Comparison of ENCODE assay signal across 8 mouse cellular contexts in the genomic region with DNA sequence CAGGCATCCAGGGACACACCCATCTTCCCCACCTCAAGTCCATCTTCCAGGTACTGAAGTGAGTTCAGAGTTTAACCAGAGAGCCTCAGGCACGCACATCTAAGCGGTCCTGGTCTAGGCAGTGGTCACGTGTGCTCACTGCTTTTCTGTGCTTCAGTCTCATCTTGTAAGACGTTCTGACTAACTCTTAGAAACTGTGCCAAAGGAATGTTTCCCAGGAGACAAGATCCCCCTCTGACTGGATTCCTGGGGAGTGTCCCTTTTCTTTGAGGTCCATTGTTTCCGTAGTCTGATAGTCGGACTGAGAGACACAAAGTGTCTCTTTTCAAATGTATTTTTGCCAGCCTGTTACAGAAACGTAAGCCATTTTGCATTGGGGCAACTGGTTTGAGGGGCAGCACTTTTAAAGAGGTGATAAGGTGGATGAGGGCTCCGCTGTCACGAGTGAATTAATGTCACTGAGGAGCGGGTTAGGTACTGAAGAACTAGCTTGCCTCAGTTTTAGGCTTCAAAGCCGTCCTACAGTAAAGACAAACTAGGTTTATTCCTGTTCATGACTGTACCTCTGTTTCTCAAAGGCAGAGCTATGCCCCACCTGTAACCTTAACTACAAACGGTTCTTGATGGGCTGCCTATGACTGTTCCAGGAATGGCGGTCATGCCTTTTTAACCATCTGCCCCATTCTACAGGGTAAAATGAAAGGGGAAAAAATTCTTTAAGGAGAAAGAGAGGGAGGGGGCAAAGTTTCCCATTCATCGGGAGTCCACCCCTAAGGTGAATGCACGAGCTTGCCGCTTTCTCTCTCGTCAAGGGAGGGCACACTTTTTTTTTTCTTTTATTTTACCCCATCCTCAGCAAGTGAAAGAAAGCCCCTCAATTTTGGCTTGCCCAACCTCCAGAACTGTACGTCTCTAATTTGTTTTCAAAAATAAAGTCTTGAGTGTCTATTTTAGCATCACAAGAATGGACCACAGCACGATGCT. TPM values are rescaled to one million over a fixed set of nuclear protein-coding genes. Genes with fewer than 3 reads are reported as not detected.
A peak's percentile ranks its signal among the peaks of the same experiment; 100 is the strongest.
DNase-seq lines count a peak whose midpoint lies in the region; ATAC-seq and TF ChIP-seq lines count a peak whose summit lies in the region.

No protein-coding gene starts in this region.

- TF ChIP-seq POLR2A in MEL (IDR thresholded peaks at IDR 0.05; ENCODE audit: control insufficient read depth in 1 of 2, insufficient read depth in 1 of 2, low read depth in 1 of 2, low read length in 2 of 2, poor library complexity in 1 of 2) = no peak

- peak overlapping the region; percentile 87 for H3K4me2 ChIP-seq in heart, embryonic 16.5 days (ENCODE audit: low read depth, low read length)

- H3K27me3 ChIP-seq in erythroblast, embryonic 14.5 days (ENCODE audit: control insufficient read depth) = no peaks in the 10 kb centered on the region
- no peaks in the 10 kb centered on the region for H3K27me3 ChIP-seq in MEL (ENCODE audit: control insufficient read depth in 1 of 2, insufficient read depth in 2 of 2, low read length in 2 of 2)
- no peaks in the 10 kb centered on the region for H3K27me3 ChIP-seq in heart, embryonic 16.5 days (ENCODE audit: control insufficient read depth, insufficient read depth, low read length)

- H3K4me1 ChIP-seq in erythroblast, embryonic 14.5 days (ENCODE audit: control insufficient read depth) = peaks cover 62% of the 10 kb centered on the region
- peaks cover 6 to 28% of the 10 kb centered on the region in 2 experiments for H3K4me1 ChIP-seq in MEL (ENCODE audit: control insufficient read depth in 1 of 2, insufficient read depth in 2 of 2, low read length in 2 of 2)
- H3K4me1 ChIP-seq in heart, embryonic 16.5 days (ENCODE audit: control insufficient read depth, insufficient read depth, low read length) = peaks cover 14% of the 10 kb centered on the region

- no peak for DNase-seq in MEL (ENCODE audit: low read depth, low spot score)
- DNase-seq in mesoderm, embryonic 11.5 days (ENCODE audit: low read depth, low spot score) = peak; percentile 26
- DNase-seq in urinary bladder, postnatal 36 days (ENCODE audit: low spot score in 2 of 2) = no peak
- no peak for DNase-seq in left cerebral cortex, postnatal 10 days (ENCODE audit: extremely low spot score in 1 of 2, low spot score in 2 of 2)
- no peak for DNase-seq in layer of hippocampus, adult 18-20 months (ENCODE audit: low spot score in 2 of 2)

- no peaks in the 10 kb centered on the region for H3K36me3 ChIP-seq in erythroblast, embryonic 14.5 days (ENCODE audit: control insufficient read depth)
- peaks cover 0 to 20% of the 10 kb centered on the region in 2 experiments; a peak in 2 of 4 replicates for H3K36me3 ChIP-seq in MEL (ENCODE audit: control insufficient read depth in 1 of 2, insufficient read depth in 2 of 2, low read length in 2 of 2)
- H3K36me3 ChIP-seq in heart, embryonic 16.5 days (ENCODE audit: control insufficient read depth, insufficient read depth) = no peaks in the 10 kb centered on the region

- no peaks in the 10 kb centered on the region for H3K9me3 ChIP-seq in erythroblast, embryonic 14.5 days (ENCODE audit: control insufficient read depth, low read length)
- H3K9me3 ChIP-seq in MEL (replicated peaks; ENCODE audit: insufficient read depth, low read length) = no peaks in the 10 kb centered on the region
- H3K9me3 ChIP-seq in heart, embryonic 16.5 days (replicated peaks; ENCODE audit: control insufficient read depth, low read length) = no peaks in the 10 kb centered on the region

- TF ChIP-seq CTCF in MEL (IDR thresholded peaks at IDR 0.05 in 2 of 3, conservative IDR thresholded peaks at IDR 0.05 in 1 of 3; ENCODE audit: control insufficient read depth in 1 of 3, insufficient read depth in 1 of 3, low read depth in 2 of 3, low read length in 3 of 3, poor library complexity in 1 of 3, severe bottlenecking in 1 of 3) = no peak

- intact Hi-C loops in left cerebral cortex, postnatal 10 days (cut with DNase I) = no loop called here

- H3K9ac ChIP-seq in MEL (ENCODE audit: control insufficient read depth, low read depth, low read length, poor library complexity, severe bottlenecking) = no peak overlapping the region
- H3K9ac ChIP-seq in heart, embryonic 16.5 days (ENCODE audit: low read length) = peak overlapping the region; percentile 70

- H3K27ac ChIP-seq in MEL (ENCODE audit: control insufficient read depth, low read depth, low read length) = no peak overlapping the region
- H3K27ac ChIP-seq in heart, embryonic 16.5 days (ENCODE audit: low read length) = 0 out of 2 replicates have a peak overlapping the region, but pooled peaks have one; percentile 61

- TF ChIP-seq EP300 in MEL (IDR thresholded peaks at IDR 0.05; ENCODE audit: low read depth in 1 of 2, low read length in 2 of 2) = no peak

- no peak for ATAC-seq in erythroblast, adult 5-6 weeks (replicated peaks; ENCODE audit: low FRiP score, poor library complexity, severe bottlenecking)
- no peak for ATAC-seq in heart, embryonic 16.5 days (replicated peaks; ENCODE audit: extremely low read depth, insufficient read depth, low FRiP score)

- H3K79me2 ChIP-seq in MEL (ENCODE audit: control insufficient read depth, insufficient read depth, low read length, poor library complexity) = no peaks in the 10 kb centered on the region

- no peak for TF ChIP-seq RAD21 in MEL (IDR thresholded peaks at IDR 0.05; ENCODE audit: low read depth, low read length)

- 5% methylated on average over 19 of the region's 19 CpGs for WGBS in heart, embryonic 16.5 days

- H3K4me3 ChIP-seq in erythroblast, embryonic 14.5 days (replicated peaks) = peak overlapping the region; percentile 67
- peak overlapping the region; percentile 60 to 77 for H3K4me3 ChIP-seq in MEL (ENCODE audit: control insufficient read depth in 1 of 2, insufficient read depth in 1 of 2, low read depth in 2 of 2, low read length in 2 of 2)
- H3K4me3 ChIP-seq in heart, embryonic 16.5 days (ENCODE audit: low read length) = peak overlapping the region; percentile 63

TF ChIP-seq in MEL, 35 proteins besides CTCF, POLR2A, EP300 and RAD21:
- no peak for TF ChIP-seq USF1 (IDR thresholded peaks at IDR 0.05; ENCODE audit: low read depth, low read length)
- TF ChIP-seq HCFC1 (IDR thresholded peaks at IDR 0.05; ENCODE audit: low read depth, low read length) = no peak
- no peak for TF ChIP-seq MYC (IDR thresholded peaks at IDR 0.05; ENCODE audit: low read depth, low read length)
- no peak for TF ChIP-seq SMC3 (IDR thresholded peaks at IDR 0.05; ENCODE audit: low read depth, low read length)
- TF ChIP-seq USF2 (IDR thresholded peaks at IDR 0.05; ENCODE audit: borderline replicate concordance in 1 of 2, insufficient read depth in 1 of 2, low read depth in 1 of 2, low read length in 2 of 2) = no peak

RNA-seq across cellular contexts. Expression of a gene that starts 8.4 kb away (rescaled TPM):
- polyA plus RNA-seq in erythroblast, embryonic 14.5 days (2012) = 0.65 and 1.0 TPM in 2 replicates
- total RNA-seq in erythroblast, adult 5-6 weeks (2015; ENCODE audit: low replicate concordance) = 1.7 TPM in 1 of 2 replicates, not detected in the other
- not detected in 2 replicates for total RNA-seq in erythroblast, adult 5-6 weeks (2017; ENCODE audit: low replicate concordance)
- 5.0 and 6.4 TPM in 2 replicates for total RNA-seq in MEL (2012; rRNA removed)
- 1 to 10 TPM in 1 of 2 experiments, not detected in 1; 9.8 TPM for polyA plus RNA-seq in MEL (2012; ENCODE audit: insufficient read depth in 1 of 2, insufficient read length in 2 of 2, low read depth in 1 of 2, low replicate concordance in 2 of 2, missing spikeins in 1 of 2)
- 67.5 and 71.7 TPM in 2 replicates for polyA plus RNA-seq in heart, embryonic 16.5 days (2015; fragmentation: Nextera tagmentation; extraction: Ambion mirVana)
- 10 to 100 TPM; 21.5 to 21.6 TPM for total RNA-seq in left cerebral cortex, postnatal 10 days (2021)
- 10 to 100 TPM; 56.0 to 60.8 TPM for total RNA-seq in layer of hippocampus, adult 18-20 months (2021)

RNA-seq across cellular contexts. Expression of a gene that starts 39.5 kb away (rescaled TPM):
- not detected in 2 replicates for polyA plus RNA-seq in erythroblast, embryonic 14.5 days (2012)
- total RNA-seq in erythroblast, adult 5-6 weeks (2015; ENCODE audit: low replicate concordance) = not detected in 2 replicates
- not detected in 2 replicates for total RNA-seq in erythroblast, adult 5-6 weeks (2017; ENCODE audit: low replicate concordance)
- not detected in 2 replicates for total RNA-seq in MEL (2012; rRNA removed)
- not detected for polyA plus RNA-seq in MEL (2012; ENCODE audit: insufficient read depth in 1 of 2, insufficient read length in 2 of 2, low read depth in 1 of 2, low replicate concordance in 2 of 2, missing spikeins in 1 of 2)
- polyA plus RNA-seq in heart, embryonic 16.5 days (2015; fragmentation: Nextera tagmentation; extraction: Ambion mirVana) = 0.42 TPM in 1 of 2 replicates, not detected in the other
- total RNA-seq in left cerebral cortex, postnatal 10 days (2021) = not detected
- total RNA-seq in layer of hippocampus, adult 18-20 months (2021) = not detected
